Mouse (Mus musculus): ENCODE results near the gene Zfp729a. TPM values are rescaled to one million over a fixed set of nuclear protein-coding genes. Genes with fewer than 3 reads are reported as not detected.
"Not testable (repeated sequence)": the region's sequence is repeated elsewhere in the genome, so short reads cannot be mapped to it uniquely, and the experiment has no call there.

Zfp729a gene
- 2.0 and 3.9 TPM in 2 replicates for polyA plus RNA-seq (2012; ENCODE audit: insufficient read depth, insufficient read length, missing spikeins)

DNA sequence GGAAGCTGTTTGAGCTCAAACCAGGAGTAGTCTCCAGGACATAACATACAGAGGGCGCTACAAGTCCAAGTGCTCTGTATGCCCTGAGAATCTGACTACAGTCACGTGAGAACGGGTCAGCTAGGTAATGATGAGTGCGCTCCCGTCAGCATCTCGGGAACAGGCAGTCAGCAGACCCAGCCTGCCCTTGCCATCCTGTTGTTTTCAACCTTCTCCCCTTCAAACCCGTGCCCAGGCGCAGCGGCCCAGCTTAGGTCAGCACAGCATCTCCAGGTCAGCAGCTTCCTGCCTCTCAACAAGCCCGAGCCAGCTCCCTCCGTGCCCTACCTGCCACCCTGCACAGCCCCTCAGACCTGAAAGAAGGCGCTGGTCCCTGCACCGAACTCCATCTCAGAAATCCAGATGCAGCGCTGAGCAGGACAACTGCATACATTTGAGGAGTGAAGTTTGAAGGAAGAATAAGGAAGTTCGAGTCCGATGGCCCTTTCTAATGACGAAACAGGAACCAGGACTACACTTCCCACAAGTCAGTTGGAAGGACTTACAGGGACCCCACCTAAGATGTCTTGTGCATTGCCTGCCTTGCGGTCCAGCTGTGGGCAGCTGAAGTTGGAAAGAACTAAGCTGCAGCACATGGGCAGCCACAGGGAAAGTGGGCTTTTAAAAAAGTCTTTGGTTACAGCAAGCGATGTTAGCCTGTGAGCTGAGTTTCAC is at the start of gene Zfp729a, which contains the start of gene Gm49345:
Gene Zfp729a, minus strand, starts transcription at position 498 of the 714 bp plus-strand sequence.
Gene Gm49345, minus strand, starts transcription at position 476 of the 714 bp plus-strand sequence.
- no peaks in the 10 kb centered on the region for H3K4me1 ChIP-seq (ENCODE audit: control insufficient read depth, insufficient read depth, insufficient read length, low read length)
- H3K4me3 ChIP-seq (ENCODE audit: insufficient read depth, low read depth, low read length): peak within 1 kb of the TSS; percentile 85

GRCm38 (mm10) chr13:67686971-67687370 is 49.4 kb upstream of the Zfp729a start, which contains the start of gene Zfp738:
Gene Zfp738 (minus strand): TSS chr13:67687071.
- Histone ChIP-seq H3K4me1 (ENCODE audit: control insufficient read depth, insufficient read depth, insufficient read length, low read length) (no peaks in the 10 kb centered on the region), H3K4me3 (ENCODE audit: insufficient read depth, low read depth, low read length) (no peak within 1 kb of the TSS), H3K27ac (replicated peaks; ENCODE audit: low read depth, low read length) (no peak within 1 kb of the TSS)

More for the DNA sequence above, at the start of gene Zfp729a, which contains the start of gene Gm49345:
- H3K27ac ChIP-seq (replicated peaks; ENCODE audit: low read depth, low read length): peak within 1 kb of the TSS; percentile 71

DNA sequence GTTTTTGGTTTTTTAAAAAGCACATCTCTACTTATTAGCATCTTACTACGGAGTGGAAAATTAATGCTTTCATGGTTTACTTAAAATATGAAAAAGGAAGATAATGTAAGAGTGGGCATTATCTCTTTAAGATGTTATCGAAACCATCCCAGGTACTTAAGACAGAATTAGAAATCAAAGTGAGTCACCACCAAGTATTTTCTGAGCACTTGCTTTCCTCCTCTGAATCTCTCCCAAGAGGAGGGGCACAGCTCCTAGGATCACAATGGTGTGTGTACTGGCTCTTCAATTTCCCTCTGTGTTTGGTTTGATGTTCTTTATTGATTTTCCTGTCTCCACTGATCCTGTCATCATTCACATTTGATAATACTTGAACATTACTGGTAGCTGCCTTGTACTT is 46.2 kb upstream of the Zfp729a start:
- H3K27ac ChIP-seq (replicated peaks; ENCODE audit: low read depth, low read length); H3K4me1 ChIP-seq (ENCODE audit: control insufficient read depth, insufficient read depth, insufficient read length, low read length): not testable (repeated sequence)
- H3K4me3 ChIP-seq (ENCODE audit: insufficient read depth, low read depth, low read length): peak overlapping the region; percentile 45

- peak overlapping the region; percentile 71 for H3K4me3 ChIP-seq (ENCODE audit: insufficient read depth, low read depth, low read length)
- H3K4me1 ChIP-seq (ENCODE audit: control insufficient read depth, insufficient read depth, insufficient read length, low read length); H3K27ac ChIP-seq (replicated peaks; ENCODE audit: low read depth, low read length): not testable (repeated sequence)
Measured at GRCm38 (mm10) chr13:67682959-67683735, 45.6 kb upstream of the Zfp729a start.

- Histone ChIP-seq H3K27ac (replicated peaks; ENCODE audit: low read depth, low read length) (no peak overlapping the region), H3K4me3 (ENCODE audit: insufficient read depth, low read depth, low read length) (no peak overlapping the region)
Measured at GRCm38 (mm10) chr13:67674902-67675301, 37.3 kb upstream of the Zfp729a start.

GRCm38 (mm10) chr13:67652496-67652895 is 14.9 kb upstream of the Zfp729a start:
- H3K4me1 ChIP-seq (ENCODE audit: control insufficient read depth, insufficient read depth, insufficient read length, low read length): no peaks in the 10 kb centered on the region

More at GRCm38 (mm10) chr13:67674902-67675301, 37.3 kb upstream of the Zfp729a start:
- H3K4me1 ChIP-seq (ENCODE audit: control insufficient read depth, insufficient read depth, insufficient read length, low read length): no peaks in the 10 kb centered on the region

DNA sequence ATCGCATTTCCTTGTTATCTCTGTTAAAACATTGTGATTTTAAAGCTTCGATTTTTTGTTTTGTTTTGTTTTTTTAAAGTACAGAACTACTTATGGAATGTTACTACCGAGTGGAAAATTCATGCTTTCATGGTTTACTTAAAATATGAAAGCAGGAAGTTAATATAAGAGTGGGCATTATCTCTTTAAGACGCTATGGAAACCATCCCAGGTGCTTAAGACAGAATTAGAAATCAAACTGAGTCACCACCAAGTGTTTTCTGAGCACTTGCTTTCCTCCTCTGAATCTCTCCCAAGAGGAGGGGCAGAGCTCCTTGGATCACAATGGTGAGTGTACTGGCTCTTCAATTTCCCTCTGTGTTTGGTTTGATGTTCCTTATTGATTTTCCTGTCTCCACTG is 27.5 kb downstream of the Zfp729a start:
- no peak overlapping the region for H3K4me3 ChIP-seq (ENCODE audit: insufficient read depth, low read depth, low read length)
- H3K27ac ChIP-seq (replicated peaks; ENCODE audit: low read depth, low read length): no peak overlapping the region
- no peaks in the 10 kb centered on the region for H3K4me1 ChIP-seq (ENCODE audit: control insufficient read depth, insufficient read depth, insufficient read length, low read length)

More at GRCm38 (mm10) chr13:67652496-67652895, 14.9 kb upstream of the Zfp729a start:
- no peak overlapping the region for H3K27ac ChIP-seq (replicated peaks; ENCODE audit: low read depth, low read length)
- no peak overlapping the region for H3K4me3 ChIP-seq (ENCODE audit: insufficient read depth, low read depth, low read length)

DNA sequence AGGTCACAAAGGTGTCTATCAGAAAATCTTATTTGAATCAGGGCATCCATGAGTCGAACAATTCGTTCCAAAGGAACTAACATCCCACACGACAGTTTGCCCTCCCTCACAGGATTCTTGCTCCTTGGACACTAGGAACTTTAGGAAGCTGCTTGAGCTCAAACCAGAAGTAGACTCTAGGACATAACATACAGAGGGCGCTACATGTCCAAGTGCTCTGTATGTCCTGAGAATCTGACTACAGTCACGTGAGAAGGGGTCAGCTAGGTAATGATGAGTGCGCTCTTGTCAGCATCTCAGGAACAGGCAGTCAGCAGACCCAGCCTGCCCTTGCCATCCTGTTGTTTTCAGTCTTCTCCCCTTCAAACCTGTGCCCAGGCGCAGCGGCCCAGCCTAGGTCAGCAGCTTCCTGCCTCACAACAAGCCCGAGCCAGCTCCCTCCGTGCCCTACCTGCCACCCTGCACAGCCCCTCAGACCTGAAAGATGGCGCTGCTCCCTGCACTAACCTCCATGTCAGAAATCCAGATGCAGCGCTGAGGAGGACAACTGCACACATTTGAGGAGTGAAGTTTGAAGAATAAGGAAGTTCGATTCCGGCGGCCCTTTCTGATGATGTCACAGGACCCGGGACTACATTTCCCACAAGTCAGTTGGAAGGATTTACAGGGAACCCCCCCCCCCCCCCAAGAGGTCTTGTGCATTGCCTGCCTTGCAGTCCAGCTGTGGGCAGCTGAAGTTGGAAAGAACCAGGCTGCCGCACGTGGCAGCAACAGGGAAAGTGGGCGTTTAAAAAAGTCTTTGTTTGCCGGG is 28.3 kb downstream of the Zfp729a start, which contains the start of gene Zfp729b:
Gene Zfp729b, minus strand, starts transcription at position 642 of the 811 bp plus-strand sequence.
- Histone ChIP-seq H3K4me3 (ENCODE audit: insufficient read depth, low read depth, low read length) (peak within 1 kb of the TSS; percentile 97), H3K27ac (replicated peaks; ENCODE audit: low read depth, low read length) (peak within 1 kb of the TSS; percentile 86), H3K4me1 (ENCODE audit: control insufficient read depth, insufficient read depth, insufficient read length, low read length) (no peaks in the 10 kb centered on the region)

- Histone ChIP-seq H3K27ac (replicated peaks; ENCODE audit: low read depth, low read length) (no peak overlapping the region), H3K4me3 (ENCODE audit: insufficient read depth, low read depth, low read length) (no peak overlapping the region), H3K4me1 (ENCODE audit: control insufficient read depth, insufficient read depth, insufficient read length, low read length) (no peaks in the 10 kb centered on the region)
Measured at GRCm38 (mm10) chr13:67572591-67573189, 64.9 kb downstream of the Zfp729a start.

Other genes starting within 250 kb of the Zfp729a start
- gene Zfp429, start 238.0 kb downstream of the Zfp729a start, polyA plus RNA-seq (2012; ENCODE audit: insufficient read depth, insufficient read length, missing spikeins): 0.67 and 2.1 TPM in 2 replicates
- gene Zfp459, start 216.4 kb downstream of the Zfp729a start, polyA plus RNA-seq (2012; ENCODE audit: insufficient read depth, insufficient read length, missing spikeins): 0.52 TPM in 1 of 2 replicates, not detected in the other
- gene Zfp874a, start 186.2 kb downstream of the Zfp729a start, polyA plus RNA-seq (2012; ENCODE audit: insufficient read depth, insufficient read length, missing spikeins): 9.5 and 15.8 TPM in 2 replicates
- 6.2 and 10.3 TPM in 2 replicates for gene Zfp874b, start 153.5 kb downstream of the Zfp729a start, polyA plus RNA-seq (2012; ENCODE audit: insufficient read depth, insufficient read length, missing spikeins)
- 3.1 and 4.8 TPM in 2 replicates for gene Zfp58, start 137.2 kb downstream of the Zfp729a start, polyA plus RNA-seq (2012; ENCODE audit: insufficient read depth, insufficient read length, missing spikeins)
- not detected in 2 replicates for gene Gm26965, start 111.6 kb downstream of the Zfp729a start, polyA plus RNA-seq (2012; ENCODE audit: insufficient read depth, insufficient read length, missing spikeins)
- gene Zfp87, start 111.6 kb downstream of the Zfp729a start, polyA plus RNA-seq (2012; ENCODE audit: insufficient read depth, insufficient read length, missing spikeins): 50.5 and 55.8 TPM in 2 replicates
- 2.1 and 5.4 TPM in 2 replicates for gene Zfp748, start 84.0 kb downstream of the Zfp729a start, polyA plus RNA-seq (2012; ENCODE audit: insufficient read depth, insufficient read length, missing spikeins)
- 4.0 and 5.3 TPM in 2 replicates for gene Zfp729b, start 28.1 kb downstream of the Zfp729a start, polyA plus RNA-seq (2012; ENCODE audit: insufficient read depth, insufficient read length, missing spikeins)
- gene Gm49345, start within 50 bp of the Zfp729a start, polyA plus RNA-seq (2012; ENCODE audit: insufficient read depth, insufficient read length, missing spikeins): 1.7 TPM in 1 of 2 replicates, not detected in the other
- gene Zfp738, start 49.3 kb upstream of the Zfp729a start, polyA plus RNA-seq (2012; ENCODE audit: insufficient read depth, insufficient read length, missing spikeins): 6.9 and 7.0 TPM in 2 replicates
- gene Zfp65, start 91.4 kb upstream of the Zfp729a start, polyA plus RNA-seq (2012; ENCODE audit: insufficient read depth, insufficient read length, missing spikeins): 3.0 and 6.1 TPM in 2 replicates
- 1.8 and 2.0 TPM in 2 replicates for gene Zfp85, start 117.4 kb upstream of the Zfp729a start, polyA plus RNA-seq (2012; ENCODE audit: insufficient read depth, insufficient read length, missing spikeins)
- gene Zfp493, start 141.9 kb upstream of the Zfp729a start, polyA plus RNA-seq (2012; ENCODE audit: insufficient read depth, insufficient read length, missing spikeins): 0.88 and 1.4 TPM in 2 replicates
- 3.7 and 3.9 TPM in 2 replicates for gene Zfp273, start 175.9 kb upstream of the Zfp729a start, polyA plus RNA-seq (2012; ENCODE audit: insufficient read depth, insufficient read length, missing spikeins)
- gene Gm10037, start 193.3 kb upstream of the Zfp729a start, polyA plus RNA-seq (2012; ENCODE audit: insufficient read depth, insufficient read length, missing spikeins): 11.2 TPM in 1 of 2 replicates, not detected in the other
- gene BC048507, start 225.5 kb upstream of the Zfp729a start, polyA plus RNA-seq (2012; ENCODE audit: insufficient read depth, insufficient read length, missing spikeins): not detected in 2 replicates